Mouse (Mus musculus) limb, embryonic 14.5 days (tissue): ENCODE results near the gene Marf1. TPM values are rescaled to one million over a fixed set of nuclear protein-coding genes. Genes with fewer than 3 reads are reported as not detected.

Source experiments
- ATAC-seq: fragments of 200-750 bp; cut with Nextera tagmentation; 2 replicates; pipeline ENCODE4 v1.8.0; 2017; ENCODE audit warnings: low read depth, moderate number of reproducible peaks, moderate TSS enrichment; ENCODE audit not compliant: low FRiP score
- DNase-seq: peaks from one replicate; pipeline ENCODE4 v3.0.0-alpha.2; 2015; ENCODE audit warnings: low spot score
- H3K27ac ChIP-seq: fragments of 300-500 bp; sonication (generic); replicated peaks from 2 replicates; pipeline ENCODE4 v1.5.1; 2014; ENCODE audit warnings: low read depth, mild to moderate bottlenecking, low read length, moderate library complexity, mixed read lengths
- H3K27me3 ChIP-seq: fragments of 300-500 bp; sonication (generic); 2 replicates; pipeline ENCODE4 v1.6.1; 2014; ENCODE audit warnings: low read length, mixed read lengths; ENCODE audit not compliant: control insufficient read depth, insufficient read depth
- H3K36me3 ChIP-seq: fragments of 300-500 bp; sonication (generic); 2 replicates; pipeline ENCODE4 v1.6.1; 2014; ENCODE audit warnings: mild to moderate bottlenecking, low read length, moderate library complexity, mixed read lengths; ENCODE audit not compliant: control insufficient read depth, insufficient read depth
- H3K4me1 ChIP-seq: fragments of 300-500 bp; sonication (generic); 2 replicates; pipeline ENCODE4 v1.6.1; 2014; ENCODE audit warnings: antibody characterized with exemption, low read length, mixed read lengths; ENCODE audit not compliant: control insufficient read depth, insufficient read depth
- H3K4me2 ChIP-seq: fragments of 300-500 bp; sonication (generic); replicated peaks from 2 replicates; pipeline ENCODE4 v1.6.1; 2014; ENCODE audit warnings: low read depth, mild to moderate bottlenecking, low read length, moderate library complexity; ENCODE audit not compliant: severe bottlenecking
- H3K4me3 ChIP-seq: fragments of 300-500 bp; sonication (generic); replicated peaks from 2 replicates; pipeline ENCODE4 v1.5.1; 2014; ENCODE audit warnings: low read length
- H3K9ac ChIP-seq: fragments of 300-500 bp; sonication (generic); 2 replicates; pipeline ENCODE4 v1.6.1; 2014; ENCODE audit warnings: mild to moderate bottlenecking, low read depth, low read length, moderate library complexity; ENCODE audit not compliant: severe bottlenecking
- H3K9me3 ChIP-seq: fragments of 300-500 bp; sonication (generic); 2 replicates; pipeline ENCODE4 v1.6.1; 2016; ENCODE audit warnings: low read length; ENCODE audit not compliant: control insufficient read depth
- POLR2A ChIP-seq: fragments of 200-500 bp; IDR thresholded peaks from 2 replicates; pipeline ENCODE4 v1.8.0; 2012; ENCODE audit warnings: inconsistent platforms, mild to moderate bottlenecking, moderate library complexity, borderline replicate concordance; ENCODE audit not compliant: insufficient read depth, insufficient read length; ENCODE audit errors: extremely low read depth
- whole genome bisulfite sequencing: fragments of 180-500 bp; shearing (Covaris S2); extraction: QIAGEN DNeasy Blood & Tissue Kit; methylation state at CpG from one replicate; pipeline ENCODE4 v1.1.7; 2014; 5-methylcytosine and 5-hydroxymethylcytosine counted together
- polyA plus RNA-seq, 2 experiments: library from polyadenylated mRNA; depleted of rRNA in 1 of 2; stranded (reverse) in 1 of 2; unstranded in 1 of 2; fragments of >200 nt; fragmentation: Nextera tagmentation in 1 of 2; extraction: Ambion mirVana in 1 of 2; gene quantifications; 2 replicates each; pipeline versions ENCODE4 v1.2.1 to v1.2.3; 2012 to 2014

Gene Marf1
- polyA plus RNA-seq, 2 experiments = 17.8 to 19.3 TPM

DNA sequence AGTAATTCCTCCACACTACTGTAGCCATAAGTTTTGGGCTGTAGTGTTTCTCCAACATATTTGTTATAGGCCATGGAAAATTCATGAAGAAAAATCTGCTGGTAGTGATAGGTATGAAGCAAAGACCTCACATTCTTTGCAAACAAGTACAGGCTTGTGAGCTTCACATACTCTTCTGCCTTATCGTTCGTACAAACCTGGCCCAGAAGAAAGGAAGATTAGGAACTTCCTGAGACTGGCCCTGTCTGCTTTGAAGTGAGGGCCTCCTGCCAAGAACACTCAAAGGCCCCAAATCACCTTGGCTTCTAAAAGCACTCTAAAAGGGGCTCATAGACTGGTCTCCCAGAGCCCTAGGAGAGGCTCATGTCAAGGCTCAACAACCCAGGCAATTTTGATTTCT, 45.9 kb downstream of the Marf1 start:
- no peak for ATAC-seq
- no peak overlapping the region for H3K9ac ChIP-seq

DNA sequence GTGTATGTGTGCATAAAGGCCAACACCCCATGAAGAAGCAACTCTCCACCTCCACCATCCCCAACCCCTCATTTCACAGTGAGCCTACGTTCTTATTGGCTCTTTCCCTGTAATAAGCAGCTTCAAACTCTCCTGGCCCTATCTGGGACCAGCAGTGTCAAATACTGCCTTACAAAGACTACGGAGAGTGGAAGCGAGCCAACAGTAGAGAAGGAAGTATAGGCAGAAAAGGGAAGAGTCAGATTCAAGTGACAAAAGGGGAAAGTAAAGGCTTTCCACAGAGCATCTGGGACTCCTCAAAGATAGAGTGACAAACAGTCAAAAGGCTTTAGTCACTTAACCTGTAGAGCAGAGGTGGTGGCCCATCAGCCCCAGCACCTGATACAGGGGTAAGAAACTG, 50.4 kb downstream of the Marf1 start:
- peaks cover 83% of the 10 kb centered on the region for H3K36me3 ChIP-seq
- no peaks in the 10 kb centered on the region for H3K4me1 ChIP-seq
- H3K4me3 ChIP-seq = no peak overlapping the region
- H3K9ac ChIP-seq = no peak overlapping the region
- H3K4me2 ChIP-seq = no peak overlapping the region
- 94% methylated on average over 3 of the region's 3 CpGs for WGBS
- H3K9me3 ChIP-seq = no peaks in the 10 kb centered on the region
- TF ChIP-seq POLR2A = no peak
- DNase-seq (no peak), ATAC-seq (no peak)
- H3K27ac ChIP-seq = no peak overlapping the region
- no peaks in the 10 kb centered on the region for H3K27me3 ChIP-seq

More for the DNA sequence above, 45.9 kb downstream of the Marf1 start:
- WGBS = 68% methylated on average over 2 of the region's 2 CpGs
- H3K4me2 ChIP-seq = no peak overlapping the region
- H3K36me3 ChIP-seq = peaks cover 81% of the 10 kb centered on the region
- no peaks in the 10 kb centered on the region for H3K4me1 ChIP-seq
- H3K27ac ChIP-seq = no peak overlapping the region
- no peak for TF ChIP-seq POLR2A
- H3K9me3 ChIP-seq = no peaks in the 10 kb centered on the region
- H3K27me3 ChIP-seq = no peaks in the 10 kb centered on the region
- no peak overlapping the region for H3K4me3 ChIP-seq
- DNase-seq = no peak

DNA sequence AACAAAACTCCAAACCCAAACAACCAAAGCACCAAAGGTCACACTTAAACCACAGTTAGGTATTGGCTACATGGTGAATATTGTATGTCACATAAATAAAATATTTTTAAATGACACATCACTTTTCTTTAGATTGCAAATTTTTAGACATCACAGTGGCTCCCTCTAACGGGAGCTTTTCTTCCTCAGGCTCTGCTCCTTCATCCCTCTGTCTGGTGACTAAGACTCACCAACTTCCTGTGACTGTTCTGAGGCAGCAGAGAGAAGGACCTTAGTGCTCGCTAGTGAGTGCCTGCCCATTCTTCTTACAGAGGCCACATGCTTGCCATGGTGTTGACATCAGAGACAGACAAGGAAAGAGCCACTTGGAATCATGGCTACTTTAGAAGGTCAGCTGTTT, 51.0 kb downstream of the Marf1 start:
- H3K4me3 ChIP-seq = no peak overlapping the region
- H3K4me1 ChIP-seq = no peaks in the 10 kb centered on the region
- H3K36me3 ChIP-seq = peaks cover 77% of the 10 kb centered on the region
- TF ChIP-seq POLR2A = no peak
- no peak overlapping the region for H3K9ac ChIP-seq
- H3K4me2 ChIP-seq = no peak overlapping the region
- H3K27ac ChIP-seq = no peak overlapping the region
- no peaks in the 10 kb centered on the region for H3K27me3 ChIP-seq
- 75% methylated on average over 2 of the region's 2 CpGs for WGBS
- ATAC-seq (no peak), DNase-seq (no peak)
- no peaks in the 10 kb centered on the region for H3K9me3 ChIP-seq

DNA sequence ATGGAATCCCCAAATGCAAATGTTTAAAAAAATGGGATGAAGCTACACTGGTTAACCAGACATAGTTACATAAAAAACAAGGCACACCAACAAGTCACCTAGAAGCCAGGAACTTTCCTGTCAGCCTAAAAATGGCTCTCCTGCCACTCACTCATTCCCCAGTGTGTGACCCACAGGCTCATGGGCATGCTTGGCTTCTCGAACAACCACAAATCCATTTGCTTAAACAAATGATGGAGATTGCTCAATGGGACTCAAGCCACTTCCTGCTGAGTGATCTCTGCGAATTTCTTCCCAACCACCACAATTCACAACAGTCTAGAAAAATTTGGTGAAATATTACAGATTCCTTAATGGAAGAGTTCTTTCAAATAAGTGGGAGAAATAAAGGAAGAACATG, 52.2 kb downstream of the Marf1 start:
- no peak for DNase-seq
- H3K9me3 ChIP-seq = no peaks in the 10 kb centered on the region
- ATAC-seq = no peak
- H3K36me3 ChIP-seq = peaks cover 66% of the 10 kb centered on the region
- no peaks in the 10 kb centered on the region for H3K4me1 ChIP-seq
- no peak overlapping the region for H3K4me2 ChIP-seq
- no peaks in the 10 kb centered on the region for H3K27me3 ChIP-seq
- no peak for TF ChIP-seq POLR2A
- no peak overlapping the region for H3K27ac ChIP-seq
- WGBS = 86% methylated on average over 2 of the region's 2 CpGs
- H3K4me3 ChIP-seq = no peak overlapping the region
- no peak overlapping the region for H3K9ac ChIP-seq

DNA sequence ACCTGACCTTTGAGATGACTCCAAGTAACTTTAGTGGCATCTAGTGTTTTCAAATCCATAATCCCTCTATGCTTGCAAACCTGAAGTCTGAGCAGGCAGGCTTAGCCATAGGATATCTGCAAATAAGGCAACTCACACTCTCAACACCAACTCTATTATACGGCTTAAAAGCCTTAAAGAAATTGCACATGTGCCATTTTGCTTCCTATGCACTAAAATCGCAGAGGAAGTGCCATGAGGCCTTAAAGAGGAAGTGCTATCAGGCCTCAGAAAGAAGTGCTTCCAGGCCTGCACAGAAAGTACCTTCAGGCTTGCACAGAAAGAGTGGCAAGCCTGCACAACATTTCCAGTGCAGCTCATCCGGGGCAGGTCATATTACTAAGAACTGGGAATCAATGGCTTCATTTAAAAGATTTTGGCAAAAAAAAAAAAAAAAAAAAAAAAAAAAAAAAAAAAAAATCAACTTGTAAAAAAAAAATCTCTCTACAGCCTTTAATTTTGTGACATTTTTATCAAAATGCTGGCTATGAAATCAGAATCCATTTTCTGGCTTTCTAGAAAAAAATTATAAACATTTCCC, 53.4 kb downstream of the Marf1 start:
- Histone ChIP-seq H3K36me3 (peaks cover 58% of the 10 kb centered on the region), H3K27ac (no peak overlapping the region), H3K4me1 (no peaks in the 10 kb centered on the region), H3K27me3 (no peaks in the 10 kb centered on the region), H3K4me2 (no peak overlapping the region), H3K9me3 (no peaks in the 10 kb centered on the region), H3K4me3 (no peak overlapping the region), H3K9ac (no peak overlapping the region)
- TF ChIP-seq POLR2A = no peak
- ATAC-seq = no peak
- WGBS = 86% methylated on average over 3 of the region's 3 CpGs
- DNase-seq = no peak

DNA sequence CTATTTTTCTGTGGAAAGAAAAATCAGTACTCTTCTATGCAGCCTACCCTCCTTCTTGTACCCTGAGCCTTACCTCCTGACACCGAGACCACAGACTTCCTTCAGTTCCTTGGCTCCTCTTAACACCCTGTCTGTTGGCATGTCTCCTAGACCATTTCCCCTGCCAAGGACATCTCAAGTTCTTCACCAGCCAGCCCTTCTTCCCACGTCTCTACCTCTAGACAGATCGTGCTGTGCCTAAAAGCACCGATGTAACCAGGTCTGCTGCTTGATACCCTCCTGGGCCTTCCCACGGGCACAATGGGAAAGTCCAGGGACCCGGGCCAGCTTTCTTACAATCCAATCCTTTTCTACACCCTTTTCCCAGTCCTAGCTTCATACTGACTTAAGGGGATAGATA, 57.3 kb downstream of the Marf1 start:
- no peak for TF ChIP-seq POLR2A
- WGBS = 88% methylated on average over 6 of the region's 6 CpGs
- no peaks in the 10 kb centered on the region for H3K27me3 ChIP-seq

More for the DNA sequence above, 57.3 kb downstream of the Marf1 start:
- Histone ChIP-seq H3K36me3 (peaks cover 24% of the 10 kb centered on the region), H3K4me3 (no peak overlapping the region), H3K4me1 (no peaks in the 10 kb centered on the region), H3K27ac (no peak overlapping the region), H3K9ac (no peak overlapping the region), H3K4me2 (no peak overlapping the region), H3K9me3 (no peaks in the 10 kb centered on the region)
- ATAC-seq = no peak
- DNase-seq = no peak
